Mouse (Mus musculus): Measurements from ENCODE around the gene Gm21988.

Gm21988 gene

DNA sequence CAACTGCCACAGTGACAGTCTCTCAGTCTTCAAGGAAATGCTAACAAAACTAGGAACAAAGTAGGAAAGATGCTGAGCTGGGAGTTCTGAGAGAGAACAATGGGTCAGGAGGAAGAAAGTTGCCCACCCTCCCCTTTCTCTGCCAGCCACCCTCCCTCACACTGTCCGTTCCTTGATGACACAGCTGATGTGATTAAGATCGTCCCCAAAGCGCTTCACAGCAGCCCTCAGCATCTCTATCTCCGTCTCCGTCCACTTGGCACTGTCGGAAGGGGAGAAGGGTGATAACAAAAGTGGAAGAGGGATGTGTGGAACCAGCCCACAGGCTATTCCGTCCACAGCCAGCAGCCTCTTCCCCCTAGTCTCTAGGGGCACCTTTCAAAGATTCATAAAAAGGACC lies 2.9 kb downstream of the Gm21988 start:
- no peak for DNase-seq (ENCODE audit: low spot score in 2 of 2)

DNA sequence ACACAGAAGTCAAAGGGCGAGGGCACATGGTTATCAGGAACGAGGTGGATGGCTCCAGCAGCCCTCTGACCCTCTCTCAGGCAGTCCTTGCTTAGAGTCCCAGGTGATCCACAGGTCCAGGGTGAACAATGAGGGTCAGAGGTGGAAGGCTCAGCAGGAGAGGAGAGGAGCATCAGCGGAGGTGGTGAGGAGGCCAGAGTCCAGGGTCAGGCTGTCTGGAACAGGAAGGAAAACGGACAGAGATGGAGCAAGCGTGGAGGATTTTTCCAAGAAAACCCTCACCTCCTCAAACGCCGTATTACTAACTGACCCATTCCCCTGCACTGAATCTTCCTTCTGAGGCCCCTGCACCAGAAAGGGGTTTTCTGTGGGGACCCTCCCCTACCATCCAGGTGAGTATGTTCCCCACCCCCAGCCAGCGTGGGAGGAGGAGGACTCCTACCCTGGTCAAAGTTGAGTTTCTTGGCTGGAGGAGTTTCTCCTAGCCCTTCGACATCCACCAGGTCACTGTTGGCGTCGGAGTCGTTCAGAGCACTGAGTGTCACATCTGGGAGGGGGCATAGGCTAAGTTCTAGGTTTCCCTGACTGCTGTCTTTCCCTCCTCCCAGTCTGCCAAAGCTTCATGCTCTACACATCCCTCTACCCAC lies 4.3 kb downstream of the Gm21988 start:
- no peak for DNase-seq (ENCODE audit: low spot score in 2 of 2)

GRCm38 (mm10) chr11:70234497-70234896 lies 5.1 kb downstream of the Gm21988 start:
- DNase-seq (ENCODE audit: low spot score in 2 of 2), result no peak

DNA sequence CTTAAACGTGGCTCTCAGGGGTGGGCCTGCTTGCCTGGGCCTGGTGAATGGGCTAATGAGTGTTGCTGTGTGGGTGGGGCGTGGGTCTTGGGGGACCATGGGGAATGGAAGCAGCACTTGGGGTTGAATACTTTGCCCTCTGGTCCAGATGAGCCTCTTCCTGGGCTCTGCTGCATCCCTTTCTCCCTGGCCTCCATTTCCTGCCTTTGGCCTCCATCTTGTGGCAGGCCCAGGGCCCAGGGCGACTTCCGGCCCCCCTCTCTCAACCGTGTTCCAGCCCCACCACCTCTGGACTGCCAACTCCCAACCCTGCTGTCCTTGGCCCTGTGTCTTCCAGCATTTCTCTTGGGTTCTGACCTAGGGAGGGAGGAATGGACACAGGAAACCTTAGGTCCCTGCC lies 5.6 kb downstream of the Gm21988 start:
- no peak for DNase-seq (ENCODE audit: low spot score in 2 of 2)

DNA sequence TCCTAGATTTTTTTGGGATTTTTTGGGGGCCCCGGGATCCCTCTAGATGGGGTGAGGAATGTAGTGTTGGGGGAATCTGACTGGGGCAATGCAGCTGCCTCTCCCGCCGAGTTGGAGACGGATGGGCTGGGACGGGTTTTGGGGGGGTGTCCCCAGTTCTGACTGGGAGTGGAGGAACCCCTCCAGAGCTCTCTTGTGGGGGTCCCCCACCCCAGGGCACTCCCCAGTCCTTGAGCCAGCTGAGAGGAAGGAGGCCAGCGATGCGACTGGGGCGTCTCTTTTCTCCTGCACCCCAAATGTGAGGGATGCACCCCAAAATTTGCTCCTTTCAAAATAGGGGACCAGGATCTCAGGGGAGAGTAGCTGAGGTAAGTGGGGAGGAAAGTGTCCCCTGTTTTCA lies 6.6 kb downstream of the Gm21988 start:
- no peak for DNase-seq (ENCODE audit: low spot score in 2 of 2)

DNA sequence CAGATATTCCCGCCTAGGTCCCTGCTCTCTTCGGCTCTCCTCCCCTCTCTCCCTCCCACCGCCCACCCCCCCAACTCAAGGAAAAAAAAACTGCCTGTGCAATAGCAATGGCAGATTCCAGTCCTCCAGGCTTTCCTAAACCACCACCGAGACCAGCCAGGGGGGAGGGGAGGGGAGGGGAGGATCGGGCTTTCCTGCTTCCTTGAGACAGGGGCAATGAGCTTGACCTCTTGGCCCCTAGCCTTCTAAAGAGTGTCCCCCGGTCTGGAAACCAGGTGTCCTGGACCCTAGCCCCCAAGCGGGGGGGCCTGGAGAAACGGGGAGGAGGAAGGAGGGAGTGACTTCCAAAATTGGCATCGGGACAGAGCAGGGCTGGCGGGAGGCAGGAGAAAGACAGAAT lies 7.1 kb downstream of the Gm21988 start:
- DNase-seq (ENCODE audit: low spot score in 2 of 2), result no peak

DNA sequence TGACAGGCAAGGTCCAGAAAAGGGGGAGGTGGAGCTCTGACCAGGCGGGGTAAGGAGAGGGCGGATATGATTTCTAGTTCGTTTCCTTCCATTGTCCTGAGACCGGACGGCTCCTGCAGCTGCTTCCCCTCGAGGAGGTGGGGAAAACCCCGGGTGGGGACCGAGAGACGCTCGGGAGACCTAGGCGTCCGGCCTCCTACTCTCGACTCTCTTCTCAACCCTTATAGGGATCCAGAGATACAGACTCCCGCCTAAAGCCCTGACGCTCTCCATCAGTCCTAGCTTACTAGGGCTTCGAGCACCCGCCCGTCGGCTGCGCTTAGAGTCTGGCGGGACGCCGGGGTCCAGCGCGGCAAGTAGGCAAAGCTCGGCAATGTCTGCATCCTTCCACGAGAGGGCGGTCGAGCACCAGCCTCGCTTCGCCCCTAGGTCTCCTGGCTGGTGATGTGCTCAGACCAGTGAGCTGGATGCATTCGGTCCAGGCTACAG lies 9.3 kb downstream of the Gm21988 start:
- peak; percentile 67 to 68 for DNase-seq (ENCODE audit: low spot score in 2 of 2)

DNA sequence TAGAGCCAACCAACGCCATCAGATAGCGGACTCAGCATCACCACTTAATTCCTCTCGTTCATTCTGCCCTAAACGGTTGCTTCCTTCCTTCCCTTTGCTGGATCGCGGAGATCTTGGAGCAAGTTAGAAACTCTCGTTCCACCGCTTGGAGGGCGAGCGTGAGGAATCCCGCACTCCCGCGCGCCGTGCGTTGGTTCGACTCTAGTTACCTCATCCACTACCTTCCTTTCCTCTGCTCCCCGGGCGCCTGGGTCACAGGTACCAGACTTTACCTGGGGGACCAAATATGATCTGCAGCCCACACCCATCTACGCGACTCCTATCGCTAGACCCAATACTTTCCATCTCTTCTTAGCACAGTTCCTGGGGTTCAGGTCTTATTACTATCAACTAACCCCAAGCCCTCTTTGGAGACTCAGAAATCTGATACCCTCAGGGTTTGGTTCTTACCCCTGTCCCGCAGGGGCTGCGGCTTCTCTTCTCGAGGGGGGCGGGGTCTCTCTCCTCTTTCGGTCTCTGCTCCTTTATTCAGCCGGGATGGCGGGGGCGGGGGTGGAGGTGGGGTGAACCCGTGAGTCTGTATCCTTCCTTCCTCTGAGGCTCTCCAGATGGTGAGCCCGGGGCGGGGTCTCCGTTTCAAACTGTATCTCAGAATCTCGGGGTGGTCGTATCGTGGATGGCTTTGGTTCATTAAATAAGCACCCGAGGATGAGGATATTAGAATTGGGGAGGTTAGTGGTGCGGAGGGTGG lies 10.2 kb downstream of the Gm21988 start, which contains the start of gene Bcl6b:
Gene Bcl6b (minus strand): TSS at position 539 of the 751 bp plus-strand sequence.
- no peak for DNase-seq (ENCODE audit: low spot score in 2 of 2)

DNA sequence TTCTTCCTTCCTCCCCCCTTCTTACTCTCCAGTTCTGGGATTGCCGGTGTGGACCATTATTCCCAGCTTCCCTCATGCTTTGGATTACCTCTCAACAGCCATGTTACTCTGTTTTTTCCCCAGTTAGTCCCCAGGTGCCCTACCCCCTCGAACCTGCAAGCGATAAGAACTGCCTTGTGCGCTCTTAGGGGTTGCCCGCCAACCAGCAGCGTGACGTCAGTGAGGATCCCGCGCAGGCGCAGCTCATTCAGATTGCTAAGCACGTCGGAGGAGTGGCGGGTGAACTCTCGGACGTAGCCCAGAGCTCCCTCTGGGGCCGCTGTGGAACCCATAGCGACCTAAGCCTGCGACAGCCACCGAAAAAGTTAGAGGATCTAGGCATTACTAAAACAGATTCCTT lies 10.8 kb downstream of the Gm21988 start:
- DNase-seq (ENCODE audit: low spot score in 2 of 2), result peak; percentile 54 to 70

- DNase-seq (ENCODE audit: low spot score in 2 of 2), result no peak
Observed at GRCm38 (mm10) chr11:70227661-70228245, 11.9 kb downstream of the Gm21988 start.

GRCm38 (mm10) chr11:70227126-70227525 lies 12.5 kb downstream of the Gm21988 start:
- no peak for DNase-seq (ENCODE audit: low spot score in 2 of 2)

GRCm38 (mm10) chr11:70226602-70226890 lies 13.1 kb downstream of the Gm21988 start:
- peak in 1 of 2 experiments; percentile 39 for DNase-seq (ENCODE audit: low spot score in 2 of 2)

DNA sequence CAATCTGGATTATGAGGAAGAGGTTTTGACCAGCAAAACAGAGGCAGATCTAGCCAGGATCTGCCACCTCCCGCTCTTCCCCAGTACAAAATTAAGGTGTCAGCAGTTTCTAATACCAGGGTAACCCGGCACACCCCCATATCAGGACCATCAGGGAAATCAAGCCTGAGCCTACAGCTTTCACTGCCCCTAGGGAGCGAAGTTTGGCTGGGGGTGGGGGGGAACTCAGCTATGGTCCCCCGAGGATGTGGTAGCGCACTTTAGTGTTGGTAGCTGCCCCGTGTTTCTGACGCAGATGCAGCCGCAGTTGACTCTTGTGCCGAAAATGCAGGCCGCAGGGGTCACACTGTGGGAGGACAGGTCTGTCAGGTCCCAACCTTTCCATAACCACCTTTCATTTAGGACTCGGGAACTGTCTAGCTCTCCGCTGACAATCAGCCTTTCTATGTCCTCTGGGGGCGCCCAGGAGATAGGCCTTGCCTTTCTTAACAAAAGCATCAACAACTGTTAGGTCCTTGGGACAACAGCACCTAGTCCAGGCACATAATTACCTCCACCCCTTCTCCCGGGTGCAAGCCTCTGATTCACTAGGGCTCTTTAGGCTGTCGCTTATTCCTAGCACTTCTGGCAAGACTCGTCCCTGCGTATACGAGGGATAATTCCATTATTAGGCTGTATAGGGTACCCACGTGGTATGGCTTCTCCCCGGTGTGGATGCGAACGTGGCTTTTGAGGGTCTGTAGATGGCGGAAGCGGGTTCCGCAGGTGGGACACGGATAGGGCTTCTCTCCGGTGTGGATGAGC lies 13.6 kb downstream of the Gm21988 start:
- DNase-seq (ENCODE audit: low spot score in 2 of 2), result no peak

- DNase-seq (ENCODE audit: low spot score in 2 of 2), result no peak
Observed at GRCm38 (mm10) chr11:70223724-70224123, 15.9 kb downstream of the Gm21988 start.

DNA sequence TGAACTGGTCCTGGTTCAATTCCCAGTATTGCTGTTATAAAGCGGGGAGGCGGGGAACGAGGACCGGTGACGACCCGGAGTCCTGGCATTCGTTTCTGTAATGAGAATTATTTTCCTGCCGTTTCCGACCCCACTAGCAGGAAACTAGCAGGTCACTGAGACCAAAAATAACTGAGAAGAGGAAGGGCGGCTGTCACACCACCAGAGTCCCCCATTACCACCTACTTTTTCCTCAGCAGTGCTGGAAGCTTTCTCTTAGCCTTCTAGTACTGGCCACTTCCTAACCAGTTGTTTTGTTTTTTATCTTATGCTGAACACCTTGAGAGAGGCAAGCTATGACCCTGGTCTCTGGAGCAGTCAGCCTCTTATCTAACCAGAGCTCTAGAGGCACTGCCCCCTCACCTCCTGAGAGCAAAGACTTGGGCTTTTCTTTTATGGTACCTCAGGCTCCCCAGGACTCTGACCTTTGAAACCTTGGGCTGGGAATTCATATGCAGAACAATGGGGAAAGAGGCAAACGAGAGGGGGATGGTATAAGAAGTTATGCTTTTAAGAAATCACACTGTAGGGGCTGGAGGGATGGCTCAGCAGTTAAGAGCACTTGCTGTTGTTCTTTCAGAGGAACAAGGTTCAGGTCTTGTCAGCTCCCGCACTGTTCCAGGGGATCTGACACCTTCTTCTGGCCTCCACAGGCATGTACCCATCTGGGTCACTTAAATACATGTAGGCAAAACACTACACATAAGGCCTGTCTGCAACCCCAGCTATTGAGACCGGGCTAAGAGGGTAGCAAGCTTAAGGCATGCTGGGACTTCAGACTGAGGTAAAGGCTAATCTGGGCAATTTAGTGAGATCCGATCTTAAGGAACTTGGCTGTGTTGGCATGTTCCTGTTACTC lies 17.8 kb downstream of the Gm21988 start:
- no peak for DNase-seq (ENCODE audit: low spot score in 2 of 2)

- DNase-seq (ENCODE audit: low spot score in 2 of 2), result peak; percentile 69 to 91
Observed at GRCm38 (mm10) chr11:70220731-70221602, 18.7 kb downstream of the Gm21988 start, which contains the start of gene Slc16a13. Gene Slc16a13, minus strand, starts transcription at chr11:70221064.

DNA sequence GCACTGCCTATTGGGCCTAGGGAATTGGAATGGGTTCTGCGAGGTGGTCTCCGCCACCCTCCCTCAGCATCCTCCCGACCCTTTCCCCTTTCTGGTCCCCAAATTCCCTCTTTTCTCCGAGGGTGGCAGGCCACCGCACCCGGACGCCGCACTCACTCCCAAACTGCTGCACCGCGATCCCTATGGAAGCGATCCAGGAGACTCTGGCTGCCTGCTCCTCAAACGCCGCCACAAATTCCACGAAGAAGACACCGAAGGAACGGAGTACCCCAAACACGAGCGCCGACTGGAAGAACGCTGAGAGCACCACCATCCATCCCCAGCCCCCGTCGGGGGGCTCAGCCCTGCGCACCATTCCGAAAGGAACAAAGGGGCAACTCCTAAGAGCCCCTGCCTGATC lies 19.3 kb downstream of the Gm21988 start:
- no peak for DNase-seq (ENCODE audit: low spot score in 2 of 2)

DNA sequence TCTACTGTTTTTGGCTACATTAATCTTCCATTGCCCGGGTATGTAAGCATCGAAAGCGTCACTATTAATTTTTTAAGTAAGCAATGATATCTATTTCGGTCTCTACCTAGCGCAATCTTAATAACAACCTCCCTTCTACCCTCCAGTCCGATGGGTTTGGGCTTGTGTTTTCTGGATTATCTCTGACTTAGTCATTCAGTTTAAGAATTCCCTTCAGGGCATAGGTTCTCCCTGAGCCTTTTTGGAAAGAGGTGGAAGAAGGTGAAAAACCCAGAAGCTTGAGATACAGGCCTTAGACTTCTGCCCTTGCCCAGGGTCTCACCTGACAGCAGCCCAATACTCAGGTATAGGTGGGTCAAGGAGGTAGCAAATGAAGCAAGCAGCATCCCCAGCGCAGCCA lies 19.8 kb downstream of the Gm21988 start:
- no peak for DNase-seq (ENCODE audit: low spot score in 2 of 2)

DNA sequence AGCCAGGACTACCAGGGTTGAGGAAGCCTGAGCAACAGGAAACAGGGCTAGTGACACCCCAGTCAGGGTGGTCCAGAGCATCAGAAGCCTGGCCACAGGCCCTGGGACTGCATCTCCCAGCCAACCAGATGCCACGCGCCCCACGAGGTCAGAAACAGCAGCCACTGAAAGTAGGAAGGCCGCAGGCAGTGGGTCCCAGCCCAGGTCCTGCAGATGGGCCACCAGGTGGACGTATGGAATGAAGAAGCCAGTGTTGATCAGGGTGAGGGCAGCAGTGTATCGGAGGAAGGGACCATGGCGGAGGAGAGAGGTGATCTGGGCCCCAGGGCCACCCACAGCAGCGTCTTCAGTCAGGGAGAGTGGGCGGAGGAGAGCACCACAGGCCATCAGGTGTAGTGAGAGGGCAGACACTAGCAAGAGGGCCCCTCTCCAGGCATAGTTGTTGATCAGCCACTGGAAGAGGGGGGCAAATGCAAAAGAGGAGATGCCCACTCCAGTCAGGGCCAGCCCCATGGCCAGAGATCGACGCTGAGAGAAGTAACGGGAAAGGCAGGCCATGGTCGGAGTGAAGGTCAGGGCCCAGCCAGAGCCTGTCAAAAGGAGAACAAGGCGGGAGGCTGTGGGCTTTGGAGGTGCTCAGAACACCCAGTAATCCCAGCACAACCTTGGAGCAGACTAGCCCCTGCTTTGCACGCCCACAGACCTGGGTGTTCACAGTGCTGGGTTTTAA lies 20.7 kb downstream of the Gm21988 start:
- DNase-seq (ENCODE audit: low spot score in 2 of 2), result no peak

All from urinary bladder, adult 18-20 months (tissue).